Mouse (Mus musculus) erythroid progenitor cell, adult 5-6 weeks (primary cell): Measurements from ENCODE around the gene Fam83d. TPM values are rescaled to one million over a fixed set of nuclear protein-coding genes. Genes with fewer than 3 reads are reported as not detected.

Source experiments
- ATAC-seq: replicated peaks from 2 replicates; pipeline ENCODE4 v1.8.0; 2016; ENCODE audit warnings: moderate number of reproducible peaks, mild to moderate bottlenecking, moderate TSS enrichment, inconsistent platforms; ENCODE audit not compliant: poor library complexity, low FRiP score, severe bottlenecking
- total RNA-seq, 2 experiments: library from RNA; stranded (forward) in 1 of 2; stranded (reverse) in 1 of 2; fragments of 150-400 nt in 1 of 2; fragments of 186-747, 209-891 nt in 1 of 2; gene quantifications; 2 replicates each; pipeline versions ENCODE4 v1.2.3 to v1.2.4; 2015 to 2017; ENCODE audit warnings: low replicate concordance in 2 of 2

Fam83d gene
- total RNA-seq, 2 experiments from 2014 or later: 24.3 to 26.9 TPM

GRCm38 (mm10) chr2:158742431-158742830, 25.5 kb upstream of the Fam83d start:
- no peak for ATAC-seq

GRCm38 (mm10) chr2:158743518-158744141, 24.3 kb upstream of the Fam83d start:
- ATAC-seq: no peak

- ATAC-seq: 0 out of 2 replicates have a peak, but pooled peaks have one; percentile 32
Observed at GRCm38 (mm10) chr2:158745049-158745482, 22.8 kb upstream of the Fam83d start.

- ATAC-seq: no peak
Observed at GRCm38 (mm10) chr2:158746164-158746563, 21.7 kb upstream of the Fam83d start.

DNA sequence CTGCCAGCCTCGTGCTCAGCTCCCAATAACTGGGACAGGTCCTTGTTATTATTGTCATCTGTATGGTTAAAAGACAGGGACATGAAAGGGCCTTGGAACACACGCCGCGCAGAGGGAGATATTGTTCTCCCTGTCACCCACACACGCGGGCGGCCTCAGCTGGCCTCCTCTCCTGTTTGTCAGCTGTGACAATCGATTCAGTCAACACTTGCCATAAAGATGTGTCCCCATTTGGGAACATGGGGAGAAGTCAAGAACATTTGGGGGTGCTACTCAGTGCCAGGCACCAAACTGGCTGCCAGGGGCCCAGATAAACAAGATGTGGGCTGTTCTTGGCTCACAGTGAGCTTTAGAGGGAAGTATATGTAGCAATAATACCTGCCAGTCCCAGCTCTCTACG, 18.5 kb upstream of the Fam83d start:
- ATAC-seq: no peak

DNA sequence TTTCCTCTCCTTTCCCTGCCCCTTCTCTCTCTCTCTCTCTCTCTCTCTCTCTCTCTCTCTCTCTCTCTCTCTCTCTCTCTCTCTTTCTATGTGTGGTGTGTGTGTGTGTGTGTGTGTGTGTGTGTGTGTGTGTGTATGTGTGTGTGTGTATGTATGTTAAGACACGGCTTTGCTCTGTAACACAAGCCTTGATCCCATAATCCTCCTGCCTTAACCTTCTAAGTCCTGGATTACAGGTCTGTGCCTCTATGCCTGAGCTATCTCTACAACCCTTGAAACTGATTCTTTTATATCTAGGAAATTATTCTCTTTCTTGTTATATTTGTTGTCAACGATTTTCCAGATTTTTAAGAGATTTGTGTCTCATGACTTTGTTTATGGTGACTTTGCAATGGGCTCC, 7.7 kb upstream of the Fam83d start:
- ATAC-seq: no peak

- ATAC-seq: no peak
Observed at GRCm38 (mm10) chr2:158762339-158762738, 5.6 kb upstream of the Fam83d start.

GRCm38 (mm10) chr2:158768350-158768749, 457 bp downstream of the Fam83d start:
- ATAC-seq: peak; percentile 56

- ATAC-seq: peak; percentile 67
Observed at GRCm38 (mm10) chr2:158768771-158769170, 878 bp downstream of the Fam83d start.

GRCm38 (mm10) chr2:158770126-158770757, 2.3 kb downstream of the Fam83d start:
- no peak for ATAC-seq

DNA sequence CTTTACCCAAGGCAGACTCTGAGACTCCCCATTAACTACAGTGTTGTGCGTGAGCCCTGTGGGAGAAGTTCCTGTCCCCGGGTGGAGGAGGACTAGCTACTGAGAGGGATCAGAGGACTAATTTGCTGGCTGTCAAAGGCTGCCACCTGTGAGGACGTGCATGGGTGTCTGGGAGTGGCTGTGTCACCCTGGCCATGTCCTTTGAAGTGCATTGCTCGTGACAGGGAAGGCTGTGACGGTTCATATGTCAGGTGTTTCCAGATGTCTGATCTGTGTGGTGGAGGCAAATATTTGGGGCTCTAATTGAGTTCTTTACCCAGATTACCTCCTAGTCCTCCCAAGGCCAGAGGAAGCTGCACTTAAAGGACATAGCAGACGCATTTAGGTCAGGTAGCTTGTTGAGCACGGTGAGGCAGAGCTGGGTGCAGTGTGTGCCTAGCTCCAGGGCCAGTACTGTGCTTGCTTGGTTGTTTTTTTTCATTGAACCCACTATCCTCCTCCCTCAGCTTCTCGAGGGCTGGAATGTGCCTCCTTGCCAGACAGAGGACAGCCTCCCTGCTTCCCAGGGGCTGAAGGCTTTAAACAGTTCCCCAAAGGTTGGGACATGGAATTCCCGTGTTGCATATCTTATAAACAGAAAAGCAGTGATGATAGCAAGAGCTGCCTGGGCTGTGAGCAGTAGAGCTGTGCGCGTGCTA, 3.3 kb downstream of the Fam83d start:
- no peak for ATAC-seq

DNA sequence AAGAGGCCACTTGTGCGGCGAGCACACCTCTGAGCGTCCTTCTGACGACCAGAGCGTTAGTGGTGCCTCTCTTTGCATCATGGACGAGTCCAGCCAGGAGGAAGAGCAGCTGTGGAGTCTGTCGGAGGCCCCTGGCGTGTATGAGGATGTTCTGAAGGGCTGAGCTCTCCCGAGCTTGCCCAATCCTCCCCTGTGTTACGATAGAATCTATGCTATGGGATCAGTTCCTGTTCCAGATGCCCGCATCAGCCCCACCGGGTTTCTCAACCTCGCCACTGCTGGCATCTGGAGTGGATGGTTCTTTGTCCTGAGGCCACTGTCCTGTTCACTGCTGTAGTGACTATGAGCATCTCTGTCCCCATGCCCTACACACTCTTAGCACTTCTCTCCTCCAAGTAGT, 4.9 kb downstream of the Fam83d start:
- no peak for ATAC-seq

GRCm38 (mm10) chr2:158774886-158775285, 7.0 kb downstream of the Fam83d start:
- ATAC-seq: no peak

GRCm38 (mm10) chr2:158776716-158777115, 8.8 kb downstream of the Fam83d start:
- no peak for ATAC-seq

DNA sequence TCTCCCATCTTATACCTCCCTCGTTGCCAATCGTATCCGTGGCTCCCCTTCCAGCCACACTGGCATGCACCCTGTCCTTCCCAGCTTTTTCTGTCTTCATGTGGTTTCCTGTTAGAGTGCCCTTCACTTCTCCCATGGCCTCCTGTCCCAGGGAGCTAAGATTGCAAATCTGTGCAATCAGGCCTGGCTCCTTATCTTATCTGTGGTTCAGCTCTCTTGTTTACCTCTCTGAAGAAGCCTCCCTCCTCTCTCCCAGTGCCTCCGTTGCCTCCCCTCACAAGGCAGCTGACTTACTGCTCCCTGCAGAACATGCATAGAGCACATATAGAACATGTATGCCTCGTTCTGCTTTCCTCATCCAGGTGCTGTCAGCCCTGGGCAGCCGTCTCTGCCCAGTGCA, 9.6 kb downstream of the Fam83d start:
- no peak for ATAC-seq

GRCm38 (mm10) chr2:158778349-158778748, 10.5 kb downstream of the Fam83d start:
- no peak for ATAC-seq

DNA sequence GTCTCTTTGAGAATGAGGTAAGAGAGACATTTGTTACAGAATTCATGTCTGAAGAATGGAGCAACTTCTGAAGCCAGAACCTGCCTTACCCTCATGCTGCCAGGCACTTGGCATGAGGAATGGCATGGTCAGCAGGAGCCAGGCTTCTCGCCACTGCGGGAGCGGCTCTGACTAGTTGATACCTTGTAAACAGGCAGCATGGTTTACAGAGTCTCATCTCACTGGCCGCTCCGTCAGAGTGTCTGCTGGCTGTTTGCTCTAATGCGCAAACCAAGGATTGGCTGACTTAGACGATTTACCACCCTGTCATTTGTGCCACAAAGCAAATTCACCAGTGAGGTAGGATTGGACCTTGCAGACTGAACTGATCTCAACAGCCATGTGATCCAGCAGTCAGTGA, 13.2 kb downstream of the Fam83d start:
- ATAC-seq: no peak

- ATAC-seq: no peak; the same call in 1 of the 2 replicates
Observed at GRCm38 (mm10) chr2:158786927-158787795, 19.3 kb downstream of the Fam83d start.

- ATAC-seq: peak; percentile 92
Observed at GRCm38 (mm10) chr2:158794494-158795004, 26.7 kb downstream of the Fam83d start, which contains the start of gene Dhx35. Gene Dhx35, plus strand, starts transcription at chr2:158794807.

DNA sequence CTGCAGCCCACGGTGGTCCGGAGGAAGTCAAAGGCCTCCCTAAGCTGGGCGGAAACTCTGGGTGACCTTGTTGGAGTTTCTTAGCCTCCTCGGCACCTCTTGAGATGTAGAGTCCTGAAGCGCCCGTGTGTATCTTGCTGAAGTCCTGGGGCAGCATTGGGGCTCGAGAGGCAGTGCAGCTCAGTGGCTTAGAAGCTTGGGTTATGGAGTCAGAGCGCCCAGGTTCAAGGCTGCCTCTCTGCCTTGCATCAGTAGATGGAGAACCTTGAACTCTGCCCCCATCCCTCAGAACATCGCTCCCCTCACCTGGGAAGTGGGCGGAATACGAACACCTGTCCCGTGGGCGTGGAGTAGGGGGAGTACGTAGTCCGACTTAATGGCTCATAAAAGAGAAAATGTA, 27.1 kb downstream of the Fam83d start:
- ATAC-seq: no peak; the same call in 1 of the 2 replicates
